Mouse (Mus musculus): ENCODE results near the gene Npepl1.

Npepl1 gene

DNA sequence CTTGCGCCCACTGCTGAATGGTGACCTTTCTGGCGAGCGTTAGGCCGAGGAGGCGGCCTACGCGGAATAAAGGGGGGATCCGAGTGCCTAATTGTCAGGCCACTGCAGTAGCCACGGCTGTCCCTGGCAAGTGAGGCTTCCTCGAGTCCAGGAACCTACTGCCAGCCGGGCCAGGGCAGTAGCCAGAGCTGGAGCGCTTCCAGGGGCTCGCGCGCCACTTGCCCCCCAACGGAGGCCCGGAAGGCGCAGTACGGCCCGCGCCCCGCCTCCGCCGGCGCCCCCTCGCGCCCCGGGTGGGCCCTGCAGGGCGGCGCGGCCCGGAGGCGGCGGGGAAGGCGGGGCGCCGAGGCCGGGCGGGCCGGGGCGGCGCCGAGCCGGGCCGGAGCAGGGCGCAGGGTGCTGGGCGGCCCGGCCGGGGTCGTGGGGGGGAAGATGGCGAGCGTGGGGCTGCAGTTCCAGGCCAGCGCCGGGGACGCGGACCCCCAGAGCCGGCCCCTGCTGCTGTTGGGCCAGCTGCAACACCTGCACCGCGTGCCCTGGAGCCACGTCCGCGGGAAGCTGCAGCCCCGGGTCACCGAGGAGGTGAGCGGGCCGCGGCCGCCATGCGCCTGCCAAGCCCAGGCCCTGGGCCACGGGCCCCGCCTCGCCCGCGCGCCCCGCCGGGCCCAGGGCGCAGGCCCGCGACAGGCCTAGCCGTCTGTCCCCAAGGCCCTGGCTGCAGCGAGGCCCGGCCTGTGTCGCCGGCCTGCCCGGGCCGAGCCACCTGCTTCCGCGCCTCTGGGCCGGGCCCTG is at the start of gene Npepl1:
Gene Npepl1, plus strand, starts transcription at position 359 of the 792 bp plus-strand sequence.
- DNase-seq (ENCODE audit: low read depth, low spot score) = peak; percentile 81

DNA sequence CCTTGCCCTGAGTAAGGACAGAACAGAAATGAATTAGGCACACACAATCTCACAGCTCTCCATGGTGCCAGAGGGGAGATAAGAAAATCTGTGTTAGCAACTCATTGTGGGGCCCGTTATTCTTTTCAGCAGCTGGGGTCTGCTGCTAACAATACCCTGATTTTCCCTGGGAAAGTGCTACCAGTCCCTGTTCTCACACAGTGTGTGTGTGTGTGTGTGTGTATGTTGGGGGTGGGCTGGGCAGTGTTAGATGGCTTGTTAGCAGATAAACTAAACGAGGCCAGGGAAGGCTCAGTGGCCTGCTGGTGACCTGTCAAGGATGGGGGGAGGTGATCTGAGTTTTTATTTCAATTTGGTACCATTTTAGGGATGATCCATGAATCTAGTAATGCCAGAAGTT is 48.9 kb upstream of the Npepl1 start:
- DNase-seq (ENCODE audit: low read depth, low spot score) = no peak

DNA sequence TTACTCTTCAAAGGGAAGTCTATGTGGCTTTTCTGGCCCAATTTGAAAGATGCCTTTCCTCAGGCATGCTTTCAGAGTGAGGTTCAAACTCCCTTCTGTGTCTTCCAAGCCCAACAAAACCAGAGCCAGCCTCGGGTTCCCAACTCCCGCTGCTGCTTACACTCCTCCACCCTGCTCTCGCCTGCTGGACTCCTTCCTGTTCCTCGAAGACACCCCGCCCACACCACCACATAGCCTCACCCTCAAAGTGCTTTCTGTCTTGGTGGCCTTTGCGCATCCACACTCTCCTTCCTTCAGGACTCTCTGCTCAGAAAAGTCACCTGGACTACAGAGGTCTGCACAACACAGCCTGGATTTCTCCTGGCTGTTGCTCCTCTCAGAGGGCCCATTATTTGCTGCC is 47.1 kb upstream of the Npepl1 start:
- DNase-seq (ENCODE audit: low read depth, low spot score) = no peak

DNA sequence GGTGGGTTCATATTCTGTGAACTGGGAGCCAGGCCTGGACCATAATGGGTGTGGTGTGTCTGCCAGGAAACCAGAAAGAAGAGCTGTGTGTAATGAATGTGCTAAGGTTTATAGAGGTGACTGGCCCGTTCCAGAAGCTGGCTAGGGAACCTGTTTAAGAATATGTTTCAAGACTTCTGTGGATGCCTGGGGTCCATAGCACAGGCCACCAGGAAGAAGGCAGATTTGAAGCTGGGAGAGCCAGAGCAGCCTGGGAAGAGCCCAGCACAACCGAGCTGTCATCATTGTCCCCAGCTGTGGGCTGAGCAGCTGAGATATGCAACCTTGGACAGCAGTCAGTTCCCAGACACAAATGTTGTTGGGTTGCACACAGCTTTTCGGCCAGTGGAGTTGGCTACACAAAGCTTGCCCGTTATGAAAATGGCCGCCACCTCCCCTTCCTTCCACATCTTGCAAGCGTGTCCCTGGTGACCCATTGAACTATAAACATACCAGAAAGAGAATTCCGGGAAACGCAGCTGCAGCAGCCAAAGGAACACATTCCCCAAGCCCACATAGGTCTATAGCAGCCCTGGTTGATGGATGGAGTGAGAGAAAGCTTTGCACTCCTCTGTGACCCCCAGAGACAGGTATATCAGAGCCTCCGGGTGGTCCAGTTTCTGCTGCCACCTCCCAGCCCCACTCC is 46.5 kb upstream of the Npepl1 start:
- no peak for DNase-seq (ENCODE audit: low read depth, low spot score)

DNA sequence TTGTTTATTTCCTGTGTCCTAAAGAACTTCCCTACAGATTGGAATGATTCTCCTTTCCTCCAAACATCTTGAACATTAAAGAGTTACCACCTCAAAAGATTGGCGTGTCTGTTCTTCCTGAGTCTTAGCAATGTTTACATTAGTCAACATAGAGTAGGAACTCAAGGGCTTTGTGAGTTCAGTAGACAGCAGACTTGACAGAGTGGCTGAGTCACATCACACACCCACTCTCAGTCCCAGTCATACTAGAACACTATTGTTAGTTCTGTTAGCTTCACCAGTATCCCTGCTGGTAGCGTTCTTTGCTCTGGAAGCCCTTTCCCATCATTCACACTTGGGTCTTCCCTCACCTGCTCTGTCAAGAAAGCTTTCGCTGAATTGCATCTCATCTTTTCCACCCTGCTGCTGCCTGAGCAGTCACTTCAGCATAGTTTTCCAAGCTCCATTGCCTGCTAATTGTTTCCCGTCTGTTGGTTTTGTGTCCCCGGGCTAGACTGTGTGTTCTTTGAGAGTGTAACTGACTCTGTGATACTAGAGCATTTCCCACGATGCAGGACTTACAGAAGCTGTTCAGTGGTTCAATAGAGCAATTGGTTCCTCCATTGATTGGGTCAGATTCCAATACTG is 42.2 kb upstream of the Npepl1 start:
- DNase-seq (ENCODE audit: low read depth, low spot score) = no peak

DNA sequence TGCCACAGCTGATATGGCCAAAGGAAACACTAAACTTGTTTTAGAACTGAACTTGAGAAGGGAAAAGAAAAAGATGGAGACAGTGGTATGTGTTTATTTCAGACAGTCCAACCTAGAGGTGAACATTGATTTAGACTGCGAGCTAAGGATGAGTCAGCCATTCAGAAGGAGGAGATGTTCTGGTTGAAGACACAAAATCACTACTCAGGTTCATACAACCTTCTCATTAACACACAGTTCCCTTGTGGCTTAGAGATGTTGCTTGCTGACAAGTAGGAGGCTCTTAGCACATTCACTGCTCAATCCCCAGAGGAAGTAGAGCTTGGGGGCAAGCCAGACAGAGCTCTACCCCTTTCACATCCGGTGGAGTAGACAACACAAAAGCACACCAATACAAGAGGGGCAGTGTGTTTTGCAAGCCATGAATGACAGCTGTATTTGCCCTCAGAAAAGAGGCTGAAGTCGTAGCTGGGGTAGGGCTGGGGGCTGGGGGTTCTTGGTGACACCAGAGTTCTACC is 40.6 kb upstream of the Npepl1 start:
- DNase-seq (ENCODE audit: low read depth, low spot score) = peak; percentile 42

DNA sequence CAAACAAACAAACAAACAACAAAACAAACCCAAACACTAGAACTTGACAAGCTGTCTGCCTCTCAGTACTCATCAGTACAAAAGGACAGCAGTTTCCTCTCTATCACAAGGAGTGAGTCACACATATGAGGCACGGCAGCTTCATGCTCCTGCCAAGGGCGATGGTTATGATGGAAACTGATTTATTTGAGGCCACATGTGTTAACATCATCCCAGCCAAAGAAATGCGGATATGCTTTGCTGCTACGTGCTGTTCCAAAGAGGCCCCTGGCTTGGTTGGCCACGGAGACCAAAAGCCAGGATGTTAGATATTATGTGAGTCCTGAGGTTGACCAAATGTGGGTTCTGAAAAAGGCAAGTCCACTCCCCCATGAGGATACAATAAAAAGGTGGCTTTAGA is 38.7 kb upstream of the Npepl1 start:
- no peak for DNase-seq (ENCODE audit: low read depth, low spot score)

DNA sequence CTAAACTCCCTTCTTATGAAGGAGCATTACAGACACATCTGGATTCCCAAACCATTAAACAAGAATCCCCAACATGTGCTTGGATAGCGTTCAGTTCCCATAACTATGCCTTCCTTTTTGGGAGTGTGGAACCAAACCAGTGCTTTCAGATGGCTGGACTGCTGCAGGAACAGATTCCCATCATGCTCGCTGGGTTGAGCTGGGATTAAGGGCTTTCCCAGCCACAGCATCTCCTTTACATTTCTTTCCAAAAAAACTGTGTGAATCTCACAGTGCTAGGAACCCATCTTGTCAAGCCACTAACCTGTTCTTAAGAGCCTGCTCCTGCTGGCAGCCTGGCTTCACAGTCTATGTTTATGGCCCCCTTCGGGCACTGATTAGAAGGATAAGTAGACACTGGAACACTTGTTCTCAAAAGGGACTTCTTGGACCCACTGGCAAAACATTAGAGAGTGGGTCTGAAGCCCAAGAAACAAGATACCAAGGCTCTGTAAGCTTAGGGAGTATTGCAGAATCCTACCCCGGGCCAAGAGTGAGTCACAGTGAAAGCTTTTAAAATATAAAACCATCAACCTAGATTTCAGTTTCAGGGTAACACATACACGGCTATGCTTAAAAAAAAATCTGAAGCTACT is 36.9 kb upstream of the Npepl1 start:
- no peak for DNase-seq (ENCODE audit: low read depth, low spot score)

DNA sequence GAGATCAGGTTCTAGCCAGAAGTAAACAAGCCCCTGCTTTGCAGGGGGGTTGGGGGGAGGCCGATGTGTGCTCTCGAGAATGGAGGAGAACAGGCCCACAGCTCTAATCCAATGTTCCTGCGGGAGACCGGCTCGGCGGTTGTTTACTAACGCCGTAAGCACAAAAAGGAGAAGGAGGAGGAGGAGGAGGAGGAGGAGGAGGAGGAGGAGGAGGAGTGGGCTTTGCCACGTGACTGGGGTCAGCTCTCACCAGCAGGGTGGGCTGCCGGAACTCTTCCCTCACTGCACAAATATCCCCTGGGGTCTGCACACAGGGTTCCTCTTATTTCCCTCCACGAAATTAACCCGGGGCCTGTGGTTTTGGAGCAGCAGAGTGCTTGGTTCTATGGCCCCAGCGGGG is 35.5 kb upstream of the Npepl1 start:
- DNase-seq (ENCODE audit: low read depth, low spot score) = no peak

DNA sequence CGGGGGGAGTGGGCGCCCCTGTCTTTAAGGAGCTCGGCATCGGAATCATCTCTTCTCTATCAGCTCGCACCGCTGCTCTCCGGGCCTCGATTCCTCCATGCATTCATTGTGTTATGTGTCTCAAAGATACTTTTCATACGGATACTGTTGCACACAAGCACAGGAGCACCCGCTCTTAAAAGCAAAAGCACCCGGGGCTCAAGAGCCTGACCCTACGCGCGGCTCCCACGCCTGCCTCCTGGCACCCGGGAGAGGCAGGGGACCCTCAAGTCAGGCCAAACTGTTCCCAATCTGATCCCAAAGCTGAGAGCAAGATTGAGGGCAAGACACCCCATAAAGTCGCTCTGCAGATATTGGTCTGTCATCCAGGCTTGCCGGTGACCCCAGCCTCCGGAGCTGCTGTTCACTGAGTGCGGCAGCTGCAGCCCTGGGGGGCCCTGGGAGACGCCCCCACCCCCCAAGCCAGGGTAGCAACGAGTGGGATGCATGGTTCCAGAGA is 35.0 kb upstream of the Npepl1 start:
- peak; percentile 17 for DNase-seq (ENCODE audit: low read depth, low spot score)

DNA sequence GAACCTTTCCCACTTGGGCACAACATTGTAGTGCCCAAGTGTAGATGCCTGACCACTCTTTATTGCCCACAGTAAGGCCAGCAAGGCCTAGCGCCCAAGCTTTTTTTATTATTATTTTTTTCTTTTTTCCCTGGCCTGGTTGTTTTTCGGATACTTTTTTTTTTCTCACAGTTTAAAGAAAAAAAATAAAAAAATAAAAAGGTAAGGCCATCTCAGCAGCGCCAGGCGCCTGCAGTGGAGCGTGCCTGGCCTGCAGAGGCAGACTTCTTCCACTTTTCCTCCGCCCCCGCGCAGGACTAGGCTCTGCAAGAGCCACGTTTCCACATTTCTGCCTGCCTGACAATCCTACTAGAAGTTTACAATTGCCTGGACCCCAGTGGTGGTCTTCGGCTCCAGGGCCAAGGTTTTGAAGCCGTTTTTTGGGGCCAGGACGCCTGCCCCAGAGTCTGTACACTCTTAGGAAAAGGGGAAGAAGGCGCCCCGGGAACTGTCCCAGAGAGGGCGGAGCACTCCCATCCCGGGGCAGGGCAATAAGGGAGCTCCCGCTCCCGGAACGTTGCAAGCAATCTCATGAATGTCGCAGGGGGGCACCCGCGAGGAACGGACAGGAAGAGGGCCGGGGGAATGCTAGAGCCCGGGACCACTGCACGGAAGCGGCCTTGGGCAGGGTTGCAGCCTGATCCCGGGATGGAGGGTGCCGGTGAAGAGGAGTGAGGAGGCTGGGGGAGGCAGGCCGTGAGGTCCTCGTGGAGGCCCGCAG is 34.3 kb upstream of the Npepl1 start, which contains the start of gene Stx16:
Gene Stx16, plus strand, starts transcription at position 636 of the 760 bp plus-strand sequence.
- DNase-seq (ENCODE audit: low read depth, low spot score) = peak; percentile 82

DNA sequence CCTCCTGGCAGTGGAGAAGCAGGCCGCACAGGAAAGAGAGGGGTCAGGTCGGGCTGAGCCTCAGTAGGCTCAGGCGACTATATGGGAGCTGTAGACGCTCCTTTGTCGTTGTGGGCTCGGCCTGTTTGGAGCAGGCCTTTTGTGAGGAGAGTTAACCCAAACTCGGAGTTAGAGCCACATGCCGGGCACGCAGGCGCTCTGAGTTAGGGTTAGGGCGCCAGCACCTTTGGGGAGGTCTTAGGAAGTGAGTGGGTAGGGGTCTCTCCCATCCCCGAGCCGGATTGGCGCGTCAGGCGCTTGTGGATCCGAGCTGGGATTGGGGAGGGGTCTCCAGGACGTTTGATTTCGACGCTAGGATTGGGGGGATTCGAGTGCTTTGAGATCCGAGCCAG is 33.7 kb upstream of the Npepl1 start:
- no peak for DNase-seq (ENCODE audit: low read depth, low spot score)

DNA sequence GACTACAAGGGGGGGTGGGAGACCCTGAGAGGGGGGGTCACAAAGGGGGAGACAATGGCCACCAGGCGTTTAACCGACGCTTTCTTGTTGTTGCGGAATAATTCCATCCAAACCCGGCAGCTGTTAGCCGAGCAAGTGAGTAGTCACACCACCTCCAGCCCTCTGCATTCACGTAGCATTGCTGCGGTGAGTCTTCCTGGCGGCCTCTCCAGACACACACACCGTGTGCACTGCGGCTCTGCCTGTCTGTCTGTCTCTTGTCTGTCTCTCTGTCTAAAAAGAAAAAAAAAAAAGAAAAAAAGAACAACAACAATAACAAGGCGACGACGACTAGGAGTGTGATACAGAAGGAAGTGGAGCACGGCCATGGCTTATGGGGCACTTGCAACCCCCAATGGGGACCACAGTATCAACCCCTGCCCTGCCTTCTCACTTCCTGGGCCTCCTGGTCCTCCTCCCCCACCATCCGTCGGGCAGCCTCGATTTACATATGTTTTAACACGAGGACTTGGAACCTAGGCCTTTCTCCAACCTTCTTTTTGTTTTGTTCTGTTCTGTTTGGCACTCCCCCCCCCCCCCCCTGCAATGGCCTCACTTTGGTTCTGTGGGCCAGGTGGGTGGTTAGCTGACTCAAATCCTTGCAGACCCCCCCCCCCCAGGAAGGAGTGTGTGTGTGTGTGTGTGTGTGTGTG is 33.0 kb upstream of the Npepl1 start:
- peak; percentile 75 for DNase-seq (ENCODE audit: low read depth, low spot score)

DNA sequence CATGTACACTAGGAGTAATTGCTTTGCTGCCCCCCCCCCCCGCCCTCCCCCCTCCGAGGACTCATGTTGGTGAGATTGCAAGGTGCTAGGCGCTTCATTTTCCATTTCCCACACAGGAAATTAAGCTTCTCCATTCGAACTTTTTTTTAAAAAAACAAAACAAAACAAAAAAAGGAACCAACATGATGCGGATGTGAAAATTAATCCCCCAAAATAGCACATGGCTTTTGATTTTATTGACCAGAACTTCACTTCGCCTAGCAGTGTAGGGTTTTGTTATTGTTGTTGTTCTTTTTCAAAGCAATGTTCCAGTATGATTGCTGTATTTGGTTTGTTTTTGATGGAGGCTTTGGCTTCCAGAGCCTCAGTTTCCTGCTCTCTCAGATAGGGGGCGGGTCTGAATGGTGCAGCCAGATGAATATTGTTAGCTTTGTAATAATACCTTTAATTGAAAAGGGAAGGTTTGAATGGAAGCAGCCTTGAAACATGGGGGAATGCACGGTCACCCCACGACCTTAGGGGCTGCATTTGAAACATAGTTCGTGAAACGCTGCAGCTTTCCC is 32.3 kb upstream of the Npepl1 start:
- DNase-seq (ENCODE audit: low read depth, low spot score) = peak; percentile 13

DNA sequence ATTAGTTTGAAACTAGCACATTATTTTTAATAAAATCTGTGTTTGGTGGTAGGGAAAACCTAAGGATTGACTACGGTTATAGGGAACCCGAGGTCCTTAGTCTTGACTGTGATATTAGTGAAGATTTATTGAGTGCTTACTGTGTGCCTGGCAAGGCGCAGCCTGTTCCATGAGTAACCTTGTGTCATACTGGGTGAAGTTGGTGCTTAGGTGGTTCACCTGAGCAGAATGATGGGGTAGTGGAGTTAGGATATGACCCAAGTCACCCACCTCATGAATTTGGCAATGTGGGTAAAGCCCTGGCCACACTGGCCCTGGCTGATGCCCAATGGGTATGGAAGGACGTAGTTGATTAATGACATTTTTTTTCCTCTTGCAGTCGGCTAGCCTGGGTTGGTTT is 28.3 kb upstream of the Npepl1 start:
- no peak for DNase-seq (ENCODE audit: low read depth, low spot score)

DNA sequence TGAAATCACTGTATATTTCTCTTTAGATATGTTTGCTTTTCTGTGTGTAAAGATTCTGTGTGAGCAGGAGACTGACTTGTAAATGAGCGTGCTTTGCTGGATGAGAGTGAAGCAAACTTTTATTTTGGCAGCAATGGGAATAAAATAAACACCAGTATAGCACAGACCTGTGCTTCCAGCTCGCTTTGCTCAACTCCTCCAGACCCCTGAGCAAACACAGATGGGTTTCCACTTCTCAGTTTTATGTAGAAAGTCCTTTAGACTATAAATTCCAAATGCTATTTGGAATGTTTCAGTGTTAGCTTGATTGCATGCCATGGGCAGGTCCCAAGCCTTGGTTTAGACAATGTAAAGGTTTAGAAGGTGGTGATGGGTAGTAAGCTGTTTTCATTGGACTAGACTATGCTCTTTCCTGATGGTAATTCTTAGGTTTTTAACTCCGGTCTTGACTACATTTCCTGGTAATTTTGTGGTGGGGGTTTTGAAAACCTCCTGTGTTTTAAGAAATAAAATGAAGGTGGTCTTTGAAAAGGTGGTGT is 27.7 kb upstream of the Npepl1 start:
- no peak for DNase-seq (ENCODE audit: low read depth, low spot score)

DNA sequence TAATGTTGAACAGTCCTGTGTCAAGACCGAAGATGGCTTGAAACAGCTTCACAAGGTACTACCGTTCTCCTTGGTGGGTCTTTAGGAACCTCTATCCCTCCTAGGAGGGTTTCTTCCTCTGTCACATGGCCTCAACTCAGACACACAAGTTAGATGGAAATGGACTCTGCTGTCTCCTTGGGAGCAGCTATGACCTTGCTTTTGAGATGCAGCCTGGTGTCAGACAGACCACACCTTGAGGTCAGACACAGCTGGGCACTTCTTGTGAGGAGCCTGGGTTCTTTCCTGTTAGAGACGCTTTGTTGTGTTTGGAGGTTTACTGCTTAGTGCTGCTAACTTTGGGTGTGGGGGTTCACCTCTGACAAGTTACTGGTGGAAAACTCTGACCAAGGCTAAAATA is 15.1 kb upstream of the Npepl1 start:
- DNase-seq (ENCODE audit: low read depth, low spot score) = no peak

DNA sequence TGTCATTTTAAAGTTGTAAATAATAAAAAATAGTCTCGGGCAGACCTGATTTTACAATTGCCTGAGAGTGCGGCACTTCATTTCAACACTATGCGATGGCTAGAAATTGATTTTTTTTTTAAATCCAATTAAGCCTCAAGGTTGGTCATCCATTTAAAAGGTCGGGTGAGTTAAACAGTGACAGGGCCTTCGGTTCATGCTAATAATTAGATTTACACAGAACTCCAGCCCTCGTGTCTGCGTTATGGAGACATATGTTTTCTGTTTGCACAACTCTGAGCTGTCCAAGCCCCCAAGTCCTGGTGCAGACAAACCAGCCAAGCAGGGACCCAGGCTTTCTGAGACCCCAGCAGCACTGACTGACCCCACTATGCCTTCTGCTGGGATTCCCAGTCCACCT is 7.8 kb upstream of the Npepl1 start:
- no peak for DNase-seq (ENCODE audit: low read depth, low spot score)

DNA sequence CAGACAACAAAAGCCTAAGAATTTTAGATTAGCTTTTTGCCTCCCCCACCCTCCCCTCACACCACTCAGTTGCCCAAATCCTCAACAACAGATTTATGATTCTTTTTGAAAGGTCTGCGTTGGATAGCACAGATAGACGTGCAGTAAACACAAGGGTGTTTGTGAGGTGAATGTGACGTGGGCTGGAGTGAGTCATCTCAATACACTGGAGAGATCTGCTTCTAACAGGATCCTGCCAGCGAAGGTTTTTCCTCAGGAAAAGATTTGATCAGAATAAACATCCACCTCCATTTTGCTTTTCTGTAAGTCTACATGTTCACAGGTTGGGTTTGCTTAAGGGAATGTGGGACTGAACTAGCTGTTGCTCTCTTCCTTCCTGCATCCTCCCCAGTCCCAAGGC is 6.6 kb upstream of the Npepl1 start:
- no peak for DNase-seq (ENCODE audit: low read depth, low spot score)

DNA sequence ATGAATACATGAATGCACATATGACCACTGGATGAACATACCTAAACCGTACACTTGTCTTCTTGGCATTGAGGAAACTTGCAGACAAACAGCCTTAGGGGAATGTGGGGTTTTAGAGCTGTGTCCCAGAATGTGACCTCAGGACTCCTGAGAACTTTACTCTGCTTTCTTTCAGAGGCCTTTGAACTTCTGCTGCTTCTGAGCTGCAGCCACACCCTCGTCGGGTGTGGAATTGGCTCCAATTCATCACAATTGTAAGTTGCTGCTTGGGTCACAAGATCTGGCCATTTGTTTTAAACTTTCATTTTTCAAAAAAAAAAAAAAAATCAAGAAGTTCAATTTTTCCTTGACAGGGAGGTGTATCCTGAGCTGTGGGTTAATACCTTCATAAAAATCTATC is 2.8 kb upstream of the Npepl1 start:
- no peak for DNase-seq (ENCODE audit: low read depth, low spot score)
